Mouse (Mus musculus) gastrocnemius, adult 2 months (tissue): ENCODE measurements around the gene Usf1. TPM values are rescaled to one million over a fixed set of nuclear protein-coding genes. Genes with fewer than 3 reads are reported as not detected.

ENCODE experiments used
- DNase-seq: peaks from one replicate; pipeline ENCODE4 v3.0.0; 2022
- H3K27ac ChIP-seq: fragments of 200-600 bp; 2 replicates; pipeline ENCODE4 v1.8.1; 2022; ENCODE audit warnings: mild to moderate bottlenecking
- H3K4me3 ChIP-seq: fragments of 200-600 bp; 2 replicates; pipeline ENCODE4 v1.8.1; 2022; ENCODE audit warnings: mild to moderate bottlenecking, moderate library complexity
- CTCF ChIP-seq: fragments of 200-600 bp; IDR thresholded peaks from 2 replicates; pipeline ENCODE4 v1.8.1; 2022; ENCODE audit warnings: antibody characterized with exemption, mild to moderate bottlenecking, moderate library complexity
- intact Hi-C: fragments of 180-260 bp; cut with DNase I; formaldehyde crosslinking; loops from one replicate; pipeline ENCODE4 v1.15.1; 2025
- total RNA-seq, 2 experiments: library from RNA; stranded (reverse); gene quantifications; 2 replicates each; pipeline ENCODE4 v1.2.3; 2021

Gene Usf1
- total RNA-seq, 2 experiments from 2014 or later, result 29.9 to 36.8 TPM

- DNase-seq, result no peak
- H3K4me3 ChIP-seq, result no peak overlapping the region
- no peak overlapping the region for H3K27ac ChIP-seq
- no peak for TF ChIP-seq CTCF
- intact Hi-C loops, result no loop called here
Measured at GRCm38 (mm10) chr1:171422504-171423095, 11.5 kb downstream of the Usf1 start.

GRCm38 (mm10) chr1:171424638-171425037 lies 13.5 kb downstream of the Usf1 start:
- DNase-seq, result no peak
- intact Hi-C loops, result no loop called here
- no peak overlapping the region for H3K27ac ChIP-seq
- TF ChIP-seq CTCF, result no peak
- no peak overlapping the region for H3K4me3 ChIP-seq

- H3K4me3 ChIP-seq, result no peak overlapping the region
- no peak overlapping the region for H3K27ac ChIP-seq
- no peak for DNase-seq
- intact Hi-C loops, result no loop called here
- TF ChIP-seq CTCF, result no peak
Measured at GRCm38 (mm10) chr1:171425126-171425525, 14.0 kb downstream of the Usf1 start.

- intact Hi-C loops, result no loop called here
- H3K27ac ChIP-seq, result no peak overlapping the region
- no peak for TF ChIP-seq CTCF
- no peak for DNase-seq
- no peak overlapping the region for H3K4me3 ChIP-seq
Measured at GRCm38 (mm10) chr1:171432158-171432557, 21.0 kb downstream of the Usf1 start.

- no peak for TF ChIP-seq CTCF
- no peak overlapping the region for H3K4me3 ChIP-seq
- intact Hi-C loops, result no loop called here
- no peak for DNase-seq
- H3K27ac ChIP-seq, result no peak overlapping the region
Measured at GRCm38 (mm10) chr1:171435288-171435814, 24.2 kb downstream of the Usf1 start.

GRCm38 (mm10) chr1:171435974-171436373 lies 24.9 kb downstream of the Usf1 start:
- H3K27ac ChIP-seq, result no peak overlapping the region
- DNase-seq, result no peak
- intact Hi-C loops, result no loop called here
- TF ChIP-seq CTCF, result no peak
- no peak overlapping the region for H3K4me3 ChIP-seq

- peak; percentile 25; the same call in 1 of the 2 replicates for TF ChIP-seq CTCF
- Histone ChIP-seq H3K27ac (peak within 1 kb of the TSS; percentile 79), H3K4me3 (peak within 1 kb of the TSS; percentile 68)
- intact Hi-C loops, result no loop called here
- peak; percentile 74 for DNase-seq
Measured at GRCm38 (mm10) chr1:171437264-171438013, 26.3 kb downstream of the Usf1 start, which contains the start of gene F11r. TSS of gene F11r (plus strand) at chr1:171437535.

GRCm38 (mm10) chr1:171438014-171438670 lies 27.0 kb downstream of the Usf1 start:
- intact Hi-C loops, result no loop called here
- DNase-seq, result no peak
- peak overlapping the region; percentile 79 for H3K27ac ChIP-seq
- no peak for TF ChIP-seq CTCF
- peak overlapping the region; percentile 68 for H3K4me3 ChIP-seq

- intact Hi-C loops, result no loop called here
- peak overlapping the region; percentile 79 for H3K27ac ChIP-seq
- DNase-seq, result no peak
- TF ChIP-seq CTCF, result no peak
- H3K4me3 ChIP-seq, result peak overlapping the region; percentile 68
Measured at GRCm38 (mm10) chr1:171439072-171439471, 28.0 kb downstream of the Usf1 start.

GRCm38 (mm10) chr1:171440025-171440725 lies 29.1 kb downstream of the Usf1 start:
- Histone ChIP-seq H3K4me3 (peak overlapping the region; percentile 68), H3K27ac (peak overlapping the region; percentile 79)
- peak; percentile 53 for DNase-seq
- TF ChIP-seq CTCF, result peak; percentile 1; the same call in 1 of the 2 replicates
- intact Hi-C loops, result no loop called here

GRCm38 (mm10) chr1:171441466-171442412 lies 30.6 kb downstream of the Usf1 start:
- peak overlapping the region; percentile 75 for H3K27ac ChIP-seq
- intact Hi-C loops, result no loop called here
- TF ChIP-seq CTCF, result no peak
- no peak for DNase-seq
- peak overlapping the region; percentile 57 for H3K4me3 ChIP-seq
